Mouse (Mus musculus) forelimb bud, embryonic 11.5 days (tissue): ENCODE results near the gene Trim41.
"Not testable (repeated sequence)": the region's sequence is repeated elsewhere in the genome, so short reads cannot be mapped to it uniquely, and the experiment has no call there.

Experiments
- DNase-seq: peaks from one replicate; pipeline ENCODE4 v3.0.0-alpha.2; 2012; ENCODE audit warnings: low read depth, low spot score

Gene Trim41

GRCm38 (mm10) chr11:48838181-48838797 is 21.1 kb upstream of the Trim41 start:
- no peak for DNase-seq

GRCm38 (mm10) chr11:48837310-48838180 is 20.4 kb upstream of the Trim41 start:
- DNase-seq: no peak

DNA sequence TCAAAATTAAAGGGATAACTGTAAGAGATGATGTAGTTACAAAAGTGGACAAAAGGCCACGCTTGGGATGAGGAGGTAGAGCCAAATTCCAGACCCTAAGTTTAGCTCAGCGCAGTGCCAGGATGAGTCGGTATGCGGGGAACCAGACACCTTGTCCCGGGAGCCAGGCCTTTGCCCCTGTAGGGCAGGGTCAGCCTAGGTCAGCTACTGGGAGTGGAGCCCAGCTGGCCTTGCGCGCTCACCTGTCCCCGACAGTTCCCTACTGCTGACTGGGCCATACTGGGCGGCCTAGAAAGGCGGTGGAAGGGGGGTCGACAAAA is 19.8 kb upstream of the Trim41 start:
- DNase-seq: no peak

GRCm38 (mm10) chr11:48835923-48836322 is 18.8 kb upstream of the Trim41 start:
- DNase-seq: no peak

DNA sequence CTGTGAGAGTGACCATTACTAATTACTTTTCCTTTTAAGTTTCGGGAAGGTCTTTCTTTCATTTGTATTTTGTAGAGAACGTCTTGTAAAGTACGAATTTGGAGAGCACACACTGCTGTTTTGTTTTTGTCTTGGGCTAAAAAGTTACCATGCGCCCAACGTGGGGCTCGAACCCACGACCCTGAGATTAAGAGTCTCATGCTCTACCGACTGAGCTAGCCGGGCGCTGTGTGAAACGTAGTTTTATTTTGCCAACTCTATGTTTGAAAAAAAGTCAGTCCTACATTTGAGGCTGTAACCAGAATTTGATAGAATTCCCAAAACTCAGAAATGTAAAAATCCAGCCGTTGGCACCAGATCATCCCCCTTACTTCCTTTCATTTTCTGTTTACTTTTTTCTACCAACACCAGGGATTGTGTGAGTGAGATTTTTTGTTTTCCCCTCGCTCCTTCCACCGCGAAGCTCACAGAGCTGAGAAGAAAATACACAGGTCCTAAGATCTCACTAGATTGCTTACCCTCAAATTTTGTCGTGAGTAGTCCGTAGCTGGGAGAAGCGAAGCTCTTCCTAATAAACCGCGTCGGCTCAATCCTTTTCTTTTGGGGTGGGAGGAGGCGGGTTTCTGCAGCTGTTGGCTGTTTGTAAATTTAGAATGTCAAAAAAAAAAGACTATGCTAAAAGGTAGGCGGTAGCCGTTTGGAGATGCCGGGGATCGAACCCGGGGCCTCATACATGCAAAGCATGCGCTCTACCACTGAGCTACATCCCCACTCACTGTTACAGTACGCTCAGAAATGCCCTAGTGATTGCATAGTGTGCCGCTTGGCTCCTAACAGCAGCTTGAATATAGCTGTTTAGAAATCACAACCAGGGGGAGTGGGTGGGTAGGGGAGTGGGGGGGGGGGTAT is 16.8 kb upstream of the Trim41 start:
- DNase-seq: peak; percentile 91

DNA sequence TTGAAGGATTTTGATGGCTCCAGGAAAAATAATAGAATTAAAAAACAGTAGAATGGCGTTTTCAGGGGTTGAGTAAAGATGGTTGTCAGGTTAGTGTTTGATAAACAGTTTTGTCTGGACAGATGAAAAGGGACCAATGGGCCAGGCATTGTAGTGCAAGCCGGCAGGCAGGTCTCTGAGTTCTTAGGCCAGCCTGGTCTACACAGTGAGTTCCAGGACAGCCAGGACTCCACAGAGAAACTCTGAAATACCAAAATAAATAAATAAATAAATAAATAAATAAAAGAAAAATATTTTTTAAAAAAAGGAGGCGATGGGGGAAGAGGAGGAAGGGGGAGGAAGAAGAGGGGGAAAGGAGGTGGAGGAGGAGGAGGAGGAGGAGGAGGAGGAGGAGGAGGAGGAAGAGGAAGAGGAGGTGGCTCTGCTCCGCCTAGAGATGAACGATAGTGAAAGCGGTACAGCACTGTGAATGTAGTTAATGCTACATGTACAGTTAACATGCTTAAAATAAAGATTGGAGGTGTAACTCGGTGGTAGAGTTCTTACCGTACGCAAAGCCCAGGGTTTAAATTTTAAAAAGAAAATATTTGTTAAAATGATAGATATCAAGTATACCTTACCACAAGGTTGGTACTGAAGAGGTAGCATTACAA is 16.1 kb upstream of the Trim41 start:
- DNase-seq: no peak

DNA sequence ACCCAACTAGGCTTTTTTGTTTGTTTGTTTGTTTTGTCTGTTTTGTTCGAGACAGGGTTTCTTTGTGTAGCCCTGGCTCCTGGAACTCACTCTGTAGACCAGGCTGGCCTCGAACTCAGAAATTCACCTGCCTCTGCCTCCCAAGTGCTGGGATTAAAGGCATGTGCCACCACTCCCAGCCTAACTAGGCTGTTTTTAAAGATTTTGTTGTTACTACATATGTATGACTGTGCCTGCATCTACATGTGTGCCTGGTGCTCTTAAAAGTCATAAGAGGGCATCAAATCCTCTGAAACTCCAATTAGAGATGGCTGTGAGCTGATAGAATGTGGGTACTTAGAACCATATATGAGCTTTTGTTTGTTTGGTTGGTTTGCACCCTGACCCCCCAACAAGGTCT is 14.1 kb upstream of the Trim41 start:
- DNase-seq: no peak

DNA sequence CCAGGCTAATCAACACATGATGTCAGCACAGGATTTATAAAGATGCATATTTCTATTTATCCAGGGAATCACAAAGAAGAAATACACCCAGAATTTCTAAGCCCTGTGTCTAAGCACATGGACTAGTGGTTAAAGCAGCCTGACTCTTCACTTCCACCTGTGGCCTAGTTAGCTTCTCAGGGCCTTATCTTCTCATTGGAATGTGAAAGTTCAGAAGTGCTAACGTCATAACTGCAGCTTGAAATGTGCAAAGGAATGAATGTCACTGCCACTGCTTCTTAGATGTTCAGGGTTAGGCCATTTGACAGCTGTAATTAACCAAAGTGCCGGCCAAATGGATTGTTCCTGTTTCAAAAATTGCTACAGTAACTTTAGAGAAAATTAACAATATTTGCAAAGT is 13.1 kb upstream of the Trim41 start:
- no peak for DNase-seq

- no peak for DNase-seq
Measured at GRCm38 (mm10) chr11:48827926-48828325, 10.8 kb upstream of the Trim41 start.

DNA sequence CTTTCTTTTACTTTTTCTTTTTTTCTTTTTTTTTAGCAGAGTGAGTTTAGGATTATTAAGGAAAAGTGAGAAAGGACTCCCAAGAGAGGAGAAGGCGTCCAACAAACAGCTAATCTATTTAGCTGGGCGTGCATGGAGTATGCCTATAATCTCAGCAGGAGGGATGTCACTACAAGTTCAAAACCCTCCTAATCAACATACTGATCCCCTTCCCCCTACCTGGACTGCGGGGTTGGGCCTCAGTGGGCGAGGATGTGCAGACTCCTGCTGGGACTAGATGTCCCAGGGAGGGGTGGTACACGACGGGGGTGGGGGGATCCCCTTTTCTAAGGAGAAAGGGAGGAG is 9.6 kb upstream of the Trim41 start:
- peak; percentile 49 for DNase-seq

DNA sequence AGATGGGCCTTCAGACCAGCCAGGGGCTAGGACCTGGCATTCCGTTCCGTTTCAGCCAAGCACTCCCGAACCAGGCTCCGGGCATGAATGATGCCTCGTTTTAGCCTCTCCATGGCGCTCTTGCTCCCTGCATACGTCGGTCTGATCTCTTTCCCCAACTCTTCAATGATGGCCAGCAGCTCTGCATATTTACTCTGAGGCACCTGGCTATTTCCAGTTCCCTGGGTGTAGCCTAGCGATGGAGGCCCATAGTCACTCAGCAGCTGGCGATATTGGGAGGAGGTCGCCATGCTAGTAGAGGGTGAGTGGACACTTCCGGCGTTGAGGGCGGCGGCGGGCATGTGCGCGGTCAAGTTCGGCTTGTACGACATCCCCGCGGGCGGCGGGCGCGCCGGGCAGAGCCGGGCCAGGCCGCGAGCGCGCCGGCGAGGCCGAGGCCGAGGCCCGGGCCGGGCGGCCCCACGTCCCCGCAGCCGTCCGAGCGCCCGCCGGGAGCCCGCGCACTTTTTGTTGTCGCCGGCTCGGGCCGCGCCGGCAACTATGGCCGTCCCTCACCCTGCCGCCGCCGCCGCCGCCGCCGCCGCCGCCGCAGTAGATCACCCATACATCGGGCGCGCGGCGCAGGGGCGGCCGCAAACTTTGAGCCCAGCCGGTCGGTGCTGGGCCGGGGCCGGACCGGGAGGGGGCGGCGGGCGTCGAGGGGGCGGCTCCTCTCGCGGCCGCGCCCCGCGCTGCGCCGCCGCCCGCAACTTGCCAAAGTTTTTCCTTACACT is 9.0 kb upstream of the Trim41 start, which contains the start of the genes Trim7 and Gm12184:
Gene Trim7, plus strand, starts transcription at position 162 of the 773 bp plus-strand sequence.
Gene Gm12184, minus strand, starts transcription at position 677 of the 773 bp plus-strand sequence.
- DNase-seq: not testable (repeated sequence)

- no peak for DNase-seq
Measured at GRCm38 (mm10) chr11:48824311-48824830, 7.2 kb upstream of the Trim41 start.

DNA sequence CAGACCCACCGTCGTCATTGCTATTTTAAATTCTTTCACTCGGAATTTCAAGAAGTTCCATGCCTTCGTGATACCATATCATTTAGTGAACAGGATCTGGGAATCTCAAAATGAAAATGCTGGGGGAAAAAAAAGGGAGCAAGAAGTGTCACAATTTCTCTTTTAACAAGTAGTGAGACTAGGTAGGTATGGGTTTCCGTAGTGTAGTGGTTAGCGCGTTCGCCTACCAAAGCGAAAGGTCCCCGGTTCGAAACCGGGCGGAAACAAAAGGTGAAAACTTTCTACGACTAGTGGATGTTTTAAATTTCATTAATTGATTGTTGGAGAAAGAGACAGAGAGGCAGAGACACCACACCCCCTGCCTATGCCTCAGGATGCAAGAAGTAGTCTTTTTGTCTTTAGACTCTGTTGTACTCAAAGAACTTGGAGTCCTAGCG is 6.4 kb upstream of the Trim41 start:
- peak; percentile 93 for DNase-seq

DNA sequence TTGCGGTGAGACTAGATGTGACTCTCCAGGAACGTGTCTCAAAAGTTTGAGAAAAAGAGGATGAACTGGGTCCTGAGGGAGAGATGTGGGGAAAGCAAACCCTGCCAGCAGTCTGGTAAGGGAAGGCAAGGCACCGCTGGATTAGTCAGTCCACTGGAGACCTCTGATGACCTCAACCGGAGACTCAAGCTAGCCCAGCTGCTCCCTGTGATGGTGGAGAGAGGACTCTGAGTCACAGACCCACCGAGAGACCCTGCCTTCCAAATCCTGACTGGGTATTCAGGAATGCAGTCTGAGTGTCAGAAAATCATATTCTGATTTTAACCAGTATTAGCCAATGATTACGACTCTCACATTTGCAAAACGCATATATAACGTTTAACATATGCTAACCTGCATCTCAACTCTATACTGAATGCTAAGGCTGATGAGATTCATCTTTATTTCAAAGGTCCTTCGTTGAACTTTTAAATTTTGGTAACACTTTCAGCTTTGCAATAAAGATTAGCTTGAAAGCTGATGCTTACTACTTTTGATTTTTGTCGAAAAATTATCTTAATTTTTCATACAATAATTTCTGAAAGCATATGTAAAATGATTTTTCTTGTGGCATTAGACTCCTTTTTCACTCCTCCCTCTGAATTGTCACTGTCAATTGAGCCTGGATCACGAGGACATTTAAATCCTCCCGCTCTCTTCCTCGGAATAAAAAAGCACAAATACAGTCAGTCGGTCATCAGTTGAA is 5.8 kb upstream of the Trim41 start:
- no peak for DNase-seq

DNA sequence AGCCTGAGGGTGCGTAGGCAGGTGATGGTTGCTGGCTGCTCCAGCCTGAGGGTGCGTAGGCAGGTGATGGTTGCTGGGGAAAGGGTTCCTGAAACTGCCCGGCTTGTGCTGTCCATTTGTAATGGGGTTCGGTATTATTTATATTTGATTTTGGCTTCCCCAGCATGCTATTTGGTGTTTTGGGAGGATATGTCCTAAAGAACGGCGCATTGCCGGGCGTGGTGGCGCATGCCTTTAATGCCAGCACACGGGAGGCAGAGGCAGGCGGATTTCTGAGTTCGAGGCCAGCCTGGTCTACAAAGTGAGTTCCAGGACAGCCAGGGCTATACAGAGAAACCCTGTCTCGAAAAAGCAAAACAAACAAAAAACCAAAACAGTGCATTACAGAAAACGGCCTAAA is 4.1 kb upstream of the Trim41 start:
- DNase-seq: not testable (repeated sequence)

GRCm38 (mm10) chr11:48820308-48820674 is 3.1 kb upstream of the Trim41 start:
- DNase-seq: no peak

DNA sequence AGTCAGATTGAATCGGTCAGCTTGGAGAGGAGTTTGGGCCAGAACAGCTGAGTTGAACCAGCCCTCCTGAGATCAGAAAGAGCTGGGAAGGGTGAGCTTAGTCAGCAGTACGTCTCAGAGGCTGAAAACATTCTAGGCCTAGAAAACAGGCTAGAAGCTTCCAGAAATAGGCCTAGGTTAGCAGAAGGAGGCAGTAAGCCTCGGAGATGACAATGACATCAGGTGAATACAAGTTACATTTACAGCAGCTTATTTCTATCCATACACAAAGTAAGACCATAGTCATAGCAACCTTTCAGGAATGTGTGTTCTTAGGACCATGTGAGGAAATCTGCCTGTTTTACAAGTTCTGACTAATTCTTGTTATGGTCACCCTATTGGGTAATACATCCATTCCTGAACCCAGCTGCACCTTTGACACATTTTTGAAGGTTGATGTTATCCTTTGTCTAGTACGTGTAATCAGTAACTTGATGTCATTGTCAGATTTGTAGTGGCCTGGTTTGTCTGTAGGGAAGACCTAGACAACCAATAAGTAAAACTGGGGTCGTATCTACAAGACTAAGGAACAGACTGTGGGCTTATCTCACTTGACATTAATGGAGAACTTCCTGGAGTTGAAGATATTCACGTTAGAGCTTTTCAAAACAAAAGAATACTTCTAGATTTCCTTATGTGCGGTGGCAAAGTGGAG is 2.6 kb upstream of the Trim41 start:
- DNase-seq: no peak

DNA sequence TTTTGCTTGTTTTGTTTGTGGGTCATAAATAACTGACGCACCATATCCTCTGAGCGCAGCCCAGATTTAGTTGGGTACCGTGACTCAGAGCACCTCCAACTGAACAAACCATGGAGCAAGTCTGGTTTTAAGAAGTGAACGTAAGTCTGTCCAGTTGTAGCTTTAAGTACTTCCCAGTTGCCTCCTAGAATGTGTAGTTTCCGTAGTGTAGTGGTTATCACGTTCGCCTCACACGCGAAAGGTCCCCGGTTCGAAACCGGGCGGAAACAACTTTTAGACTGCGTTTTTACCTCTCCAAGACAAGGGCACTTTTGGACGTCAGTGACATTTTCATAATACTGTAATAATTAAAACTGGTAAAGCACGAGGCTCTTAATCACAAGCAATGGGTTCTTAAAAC is 1.2 kb upstream of the Trim41 start:
- DNase-seq: peak; percentile 97

DNA sequence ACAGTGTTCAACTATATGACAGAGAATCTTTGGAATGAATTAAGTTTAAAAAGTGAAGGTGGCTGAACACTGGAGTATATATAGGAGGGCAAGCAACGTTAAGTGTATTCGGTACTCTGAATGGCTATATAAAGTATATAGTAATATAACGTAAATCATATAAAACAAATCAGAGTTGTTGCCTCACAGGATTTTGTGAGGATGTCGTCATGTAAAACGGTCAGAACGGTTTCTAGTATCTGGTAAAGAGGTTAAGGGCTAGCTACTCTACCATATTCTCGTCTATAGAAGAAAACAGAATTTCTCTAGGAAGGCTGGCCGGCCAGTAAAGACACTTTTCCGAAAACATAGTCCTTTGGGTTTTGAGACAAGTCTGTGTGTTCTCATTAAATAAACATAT is 641 bp upstream of the Trim41 start:
- no peak for DNase-seq
